Mouse (Mus musculus): ENCODE data around the gene Rnase2a.

DNA sequence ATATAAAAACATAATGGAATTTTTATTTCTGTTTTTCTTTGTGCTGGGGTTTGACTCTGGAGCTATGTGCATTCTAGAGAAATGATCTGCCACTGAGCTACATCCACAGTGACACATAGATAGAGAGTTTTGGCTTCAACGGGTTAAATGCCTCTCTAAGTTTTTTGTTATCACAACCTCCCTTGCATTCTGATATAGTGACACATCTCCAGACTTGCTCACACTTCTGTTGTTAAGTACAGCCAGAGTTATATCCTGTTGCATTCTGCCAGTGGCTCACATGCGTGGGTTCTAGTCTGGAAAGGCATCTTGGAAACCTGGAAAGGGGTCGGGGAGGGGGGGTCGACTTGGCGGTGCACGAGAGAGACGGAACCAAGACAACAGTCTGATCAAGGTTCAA is 3.8 kb upstream of the Rnase2a start:
- TF ChIP-seq POLR2A (IDR thresholded peaks at IDR 0.05; ENCODE audit: insufficient read length, low read depth) (no peak), CEBPB (IDR thresholded peaks at IDR 0.05; ENCODE audit: insufficient read depth, poor library complexity, severe bottlenecking) (no peak), MAX (IDR thresholded peaks at IDR 0.05; ENCODE audit: low read depth) (no peak), USF1 (IDR thresholded peaks at IDR 0.05; ENCODE audit: low read depth) (no peak), MYOD1 (IDR thresholded peaks at IDR 0.05; ENCODE audit: control insufficient read depth in 1 of 3, insufficient read length in 2 of 3, low read depth in 2 of 3) (no peak), MYOG (IDR thresholded peaks at IDR 0.05; ENCODE audit: control insufficient read depth in 1 of 3, insufficient read depth in 1 of 3, insufficient read length in 2 of 3, low read depth in 2 of 3) (no peak), POLR2AphosphoS2 (IDR thresholded peaks at IDR 0.05; ENCODE audit: insufficient read length, low read depth) (no peak)
